Mouse (Mus musculus) yolk sac, embryonic 10.5 days (tissue): ENCODE data around the gene Rras.

Source experiments
- DNase-seq: peaks from one replicate; pipeline ENCODE4 v3.0.0-alpha.2; 2017; ENCODE audit warnings: low spot score

Gene Rras

DNA sequence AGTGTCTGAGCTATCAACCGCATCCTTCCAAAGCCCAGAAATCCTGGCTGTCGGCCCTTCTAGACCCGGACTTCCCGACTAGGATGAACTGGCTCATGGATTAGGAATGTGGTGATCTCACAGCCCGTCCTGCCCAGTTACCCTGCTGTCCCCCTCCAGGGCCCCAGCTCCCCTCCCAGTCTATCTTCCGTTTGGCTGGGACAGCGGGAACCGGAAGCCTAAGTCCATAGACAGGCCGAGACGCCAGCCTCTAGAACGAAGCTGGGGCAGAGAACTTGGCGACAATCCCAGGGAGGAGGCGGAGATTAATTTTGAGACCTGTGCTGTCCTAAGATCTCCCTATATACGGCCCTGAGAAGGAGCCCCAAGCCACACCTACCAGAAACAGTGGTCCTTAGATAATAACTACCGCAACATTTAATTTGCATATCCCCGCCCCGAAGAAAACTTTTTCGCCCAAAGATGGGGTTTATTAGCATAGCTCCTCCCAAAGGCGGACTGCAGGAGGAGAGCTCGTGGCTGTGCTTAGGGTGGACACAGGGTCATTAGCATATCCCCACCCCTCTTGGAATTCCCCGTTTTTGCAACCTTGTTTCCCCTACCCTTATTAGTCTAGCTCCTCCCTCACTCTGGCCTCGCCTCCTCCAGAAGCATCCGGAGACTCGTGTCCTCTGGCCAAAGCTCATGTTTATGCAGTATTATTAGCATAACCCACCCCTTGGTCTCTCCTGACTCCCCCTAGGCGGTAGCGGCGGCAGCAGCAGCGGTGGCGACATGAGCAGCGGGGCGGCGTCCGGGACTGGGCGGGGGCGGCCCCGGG, at the start of gene Rras:
TSS of gene Rras (plus strand) at position 720 of the 820 bp plus-strand sequence.
- peak; percentile 98 for DNase-seq

GRCm38 (mm10) chr7:44970231-44970691, 47.5 kb upstream of the Rras start:
- DNase-seq: peak; percentile 92

DNA sequence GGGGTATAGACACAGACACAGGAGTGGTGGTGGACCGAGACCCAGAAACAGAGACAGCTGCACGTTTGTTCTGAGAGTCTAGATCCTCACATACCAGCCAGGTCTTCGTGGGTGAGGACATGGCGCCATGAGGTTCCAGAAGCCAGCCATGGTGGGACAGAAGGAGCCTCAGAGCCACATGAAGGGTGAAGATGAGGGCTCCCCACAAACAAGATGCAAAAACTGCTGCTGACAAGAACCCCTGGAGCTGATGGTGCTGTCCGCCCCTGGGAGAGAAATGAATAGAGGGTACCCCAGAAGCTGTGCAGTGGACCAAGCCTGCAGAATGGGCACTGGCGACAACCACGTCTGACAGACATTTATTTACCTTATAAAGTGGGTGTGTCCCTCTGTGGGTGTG, 46.6 kb upstream of the Rras start:
- DNase-seq: no peak

DNA sequence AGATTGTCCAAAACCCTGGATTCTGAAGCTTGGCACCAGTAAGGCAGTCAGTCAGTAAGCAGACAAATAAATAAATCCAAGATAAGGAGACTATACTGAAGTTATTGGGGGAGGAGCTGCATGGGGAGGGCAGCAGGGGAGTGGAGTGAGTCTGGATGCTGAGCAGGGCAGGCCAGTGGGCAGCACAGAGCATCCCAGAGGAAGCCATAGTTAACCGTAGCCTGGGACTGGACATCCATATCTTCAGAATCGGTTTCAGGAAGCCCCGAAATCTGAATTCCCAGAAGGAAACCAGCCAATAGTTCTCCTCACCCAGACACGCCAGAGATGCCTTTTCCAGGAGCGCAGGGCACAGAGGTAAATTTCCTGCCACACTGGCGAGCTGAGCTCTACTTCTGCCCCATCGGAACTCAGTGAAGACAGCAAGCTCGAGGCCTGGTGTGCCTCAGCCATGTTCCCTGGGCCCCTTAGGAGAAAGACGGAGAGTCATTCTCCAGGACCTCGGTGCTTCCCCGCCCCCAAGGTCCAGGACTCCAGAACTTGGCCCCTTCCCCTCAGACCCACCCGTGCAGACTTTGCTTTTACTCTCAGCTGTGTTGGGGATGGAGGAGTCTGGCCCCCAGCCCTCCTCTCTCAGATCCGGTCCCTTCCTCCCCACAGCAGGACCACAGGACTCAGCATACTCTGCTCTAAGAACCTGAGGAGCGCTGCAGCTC, 44.2 kb upstream of the Rras start:
- DNase-seq: no peak

DNA sequence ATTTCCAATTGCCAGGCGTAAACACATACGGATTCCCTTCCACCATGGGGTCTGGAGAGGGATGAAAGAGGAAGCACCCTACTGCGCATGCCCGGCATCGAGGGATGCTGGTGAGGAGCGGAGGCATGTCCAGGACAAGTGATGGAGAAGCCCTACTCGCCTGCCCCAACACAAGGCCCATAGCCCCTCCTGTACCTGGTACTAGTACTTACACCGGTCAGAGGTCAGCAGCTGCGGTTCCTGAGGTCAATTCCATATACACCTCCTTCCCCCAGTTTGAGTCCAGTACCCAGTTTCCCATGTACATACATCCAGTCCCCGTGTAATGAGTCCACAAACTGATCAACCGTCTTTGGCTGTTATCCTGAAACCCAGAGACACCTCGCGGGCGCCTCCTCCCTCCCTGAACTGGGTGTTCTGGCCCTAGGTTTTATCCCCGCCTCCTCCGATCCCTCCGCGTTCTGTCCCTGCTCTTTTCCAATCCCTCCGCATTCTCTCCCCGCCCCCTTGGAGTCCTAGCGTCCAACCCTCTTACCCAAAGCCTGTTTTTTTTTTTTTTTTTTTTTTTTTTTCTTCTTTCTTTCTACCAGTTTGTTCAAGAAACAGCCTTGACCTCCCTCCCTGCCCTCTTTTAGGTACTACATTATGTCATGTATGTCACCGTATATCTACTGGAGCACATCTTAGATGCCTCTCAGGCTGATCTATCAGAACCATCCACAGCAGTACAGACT, 43.2 kb upstream of the Rras start, which contains the start of gene Cpt1c:
TSS of gene Cpt1c (minus strand) at position 469 of the 734 bp plus-strand sequence.
- DNase-seq: peak; percentile 81

DNA sequence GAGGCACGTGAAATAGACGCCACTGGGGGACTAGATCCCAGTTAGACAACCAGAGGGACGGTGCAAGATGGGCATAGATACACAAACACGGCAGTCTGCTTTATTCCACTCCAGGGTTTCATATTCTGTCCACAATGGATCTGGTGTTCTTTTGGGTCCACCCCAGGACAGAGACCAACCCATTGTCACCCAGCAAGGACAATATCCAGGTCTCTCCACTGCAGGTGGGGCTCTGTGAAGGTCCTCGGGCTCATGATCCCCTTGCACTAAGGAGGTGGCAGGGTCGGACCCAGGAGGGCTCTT, 42.7 kb upstream of the Rras start:
- no peak for DNase-seq

- DNase-seq: no peak
Measured at GRCm38 (mm10) chr7:44978300-44978699, 39.5 kb upstream of the Rras start.

DNA sequence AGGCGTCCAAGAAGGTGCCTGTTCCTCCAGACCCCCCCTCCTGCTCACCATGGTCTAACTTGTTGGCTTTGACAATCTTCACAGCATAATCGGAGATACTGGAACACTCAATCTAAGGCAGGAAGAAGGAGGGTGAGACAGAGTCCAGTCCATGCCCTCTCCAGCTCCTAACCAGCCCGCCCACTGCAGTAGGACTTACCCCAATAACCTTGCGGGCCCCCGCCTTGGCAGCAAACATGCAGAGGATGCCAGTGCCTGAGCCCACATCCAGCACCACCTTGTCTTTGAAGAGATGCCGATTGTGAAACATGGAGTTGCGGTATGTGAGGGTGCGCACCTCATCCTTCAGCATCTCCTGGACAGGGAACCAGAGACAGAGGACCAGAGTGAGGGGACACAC, 36.2 kb upstream of the Rras start:
- DNase-seq: no peak

- DNase-seq: peak; percentile 65
Measured at GRCm38 (mm10) chr7:44983085-44983484, 34.7 kb upstream of the Rras start.

GRCm38 (mm10) chr7:44983944-44984832, 33.6 kb upstream of the Rras start:
- no peak for DNase-seq

DNA sequence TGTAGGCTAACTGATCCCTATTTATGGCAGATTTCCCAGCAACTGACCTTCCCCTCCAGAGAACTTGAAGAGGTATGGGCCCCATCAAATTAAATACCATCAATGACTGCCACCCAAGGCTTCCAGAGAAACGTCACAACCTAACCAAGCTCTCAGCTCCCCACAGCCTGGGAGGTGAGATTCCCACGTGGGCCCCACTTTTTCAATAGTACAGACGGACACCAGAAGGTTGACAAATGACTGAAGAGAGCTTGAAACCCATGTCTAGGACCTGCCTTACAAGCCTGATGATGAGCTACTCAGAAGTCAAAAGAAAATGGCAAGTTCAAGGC, 33.0 kb upstream of the Rras start:
- no peak for DNase-seq

DNA sequence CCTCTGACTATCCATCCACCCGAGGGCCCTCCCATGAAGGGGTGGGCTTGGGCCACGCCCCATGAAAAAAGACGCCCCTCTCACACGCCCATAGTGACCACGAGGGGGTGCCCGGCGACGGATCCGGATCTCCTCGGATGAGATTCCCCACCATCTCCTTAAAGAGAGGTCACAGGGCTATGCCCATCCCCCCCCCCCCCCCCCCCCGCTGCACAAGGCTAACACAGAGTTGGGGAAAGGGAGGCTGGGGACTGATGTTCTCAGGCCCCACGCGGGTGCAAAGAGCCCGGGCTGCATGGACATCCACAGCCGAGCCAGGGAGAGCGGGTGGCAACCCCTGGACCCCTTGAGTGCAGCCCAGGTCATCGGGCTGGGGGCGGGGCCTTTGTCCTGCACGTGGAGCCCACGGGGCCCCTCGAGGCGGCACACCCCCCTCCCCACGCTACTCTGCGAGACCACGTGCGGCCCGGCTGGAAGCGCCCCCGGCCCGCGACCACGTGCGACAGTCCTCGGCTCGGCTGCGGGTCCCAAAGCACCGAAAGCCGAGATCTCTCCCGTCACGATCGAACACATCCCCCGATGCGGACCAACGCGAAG, 32.1 kb upstream of the Rras start:
- DNase-seq: peak; percentile 88

GRCm38 (mm10) chr7:44986192-44986878, 31.4 kb upstream of the Rras start, which contains the start of gene Prmt1:
Gene Prmt1, minus strand, starts transcription at chr7:44986568.
- peak; percentile 100 for DNase-seq

DNA sequence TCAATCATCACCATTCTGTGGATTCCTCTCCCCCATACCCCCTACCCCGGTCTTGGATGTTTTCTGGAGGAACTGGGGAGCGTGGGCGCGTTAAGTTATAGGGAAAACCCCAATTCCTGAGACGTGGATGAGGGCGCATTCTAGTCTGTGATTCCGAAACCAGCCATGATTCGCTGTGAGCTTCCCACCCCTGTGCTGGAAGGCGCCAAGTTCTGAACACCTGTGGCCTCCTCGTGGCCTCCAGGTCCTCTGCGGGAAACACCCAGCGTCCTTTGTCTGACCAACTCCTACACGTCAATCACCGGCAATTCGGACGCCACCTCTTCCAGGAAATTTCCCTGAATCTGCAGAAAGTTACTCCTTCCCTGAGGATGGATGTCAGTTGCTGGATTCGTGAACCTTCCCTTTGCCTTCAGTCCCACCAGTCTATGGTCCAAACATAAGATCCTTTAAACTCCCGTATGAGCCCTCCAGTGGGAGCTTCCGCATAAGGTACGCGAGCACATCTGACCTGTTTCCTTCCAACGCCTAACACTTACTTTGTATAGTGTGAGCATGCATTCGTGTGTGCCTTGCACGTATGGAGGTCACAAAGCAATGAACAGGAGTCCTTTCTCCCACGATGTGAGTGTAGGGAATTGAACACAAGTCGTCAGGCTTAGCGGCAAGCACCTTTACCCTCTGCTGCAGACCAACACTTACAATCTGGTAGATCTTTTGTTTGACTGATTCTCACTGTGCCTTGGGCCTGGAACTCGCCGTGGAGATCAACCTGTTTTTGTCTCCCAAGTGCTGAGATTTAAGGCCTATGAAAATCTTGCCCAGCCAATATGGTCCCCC, 30.7 kb upstream of the Rras start:
- DNase-seq: peak; percentile 90

DNA sequence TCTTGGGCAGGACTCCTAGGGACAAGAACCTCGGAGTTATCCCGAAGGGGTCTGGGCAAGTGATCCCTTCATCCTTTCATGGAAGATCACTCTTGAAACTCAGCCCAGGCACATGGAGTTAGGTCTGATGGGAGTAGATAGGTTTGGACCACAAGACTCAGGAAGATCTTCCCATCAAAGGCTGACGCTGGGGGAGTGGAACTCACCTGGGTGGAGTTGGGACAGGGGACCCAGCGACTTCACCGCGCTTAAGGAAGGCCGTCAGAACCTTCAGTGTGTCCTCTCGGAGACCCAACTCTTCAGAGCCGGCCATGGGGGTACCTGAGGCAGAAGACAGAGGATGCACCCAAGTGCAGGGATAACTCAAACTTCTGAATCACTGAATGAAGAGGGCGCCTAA, 21.1 kb upstream of the Rras start:
- DNase-seq: no peak

DNA sequence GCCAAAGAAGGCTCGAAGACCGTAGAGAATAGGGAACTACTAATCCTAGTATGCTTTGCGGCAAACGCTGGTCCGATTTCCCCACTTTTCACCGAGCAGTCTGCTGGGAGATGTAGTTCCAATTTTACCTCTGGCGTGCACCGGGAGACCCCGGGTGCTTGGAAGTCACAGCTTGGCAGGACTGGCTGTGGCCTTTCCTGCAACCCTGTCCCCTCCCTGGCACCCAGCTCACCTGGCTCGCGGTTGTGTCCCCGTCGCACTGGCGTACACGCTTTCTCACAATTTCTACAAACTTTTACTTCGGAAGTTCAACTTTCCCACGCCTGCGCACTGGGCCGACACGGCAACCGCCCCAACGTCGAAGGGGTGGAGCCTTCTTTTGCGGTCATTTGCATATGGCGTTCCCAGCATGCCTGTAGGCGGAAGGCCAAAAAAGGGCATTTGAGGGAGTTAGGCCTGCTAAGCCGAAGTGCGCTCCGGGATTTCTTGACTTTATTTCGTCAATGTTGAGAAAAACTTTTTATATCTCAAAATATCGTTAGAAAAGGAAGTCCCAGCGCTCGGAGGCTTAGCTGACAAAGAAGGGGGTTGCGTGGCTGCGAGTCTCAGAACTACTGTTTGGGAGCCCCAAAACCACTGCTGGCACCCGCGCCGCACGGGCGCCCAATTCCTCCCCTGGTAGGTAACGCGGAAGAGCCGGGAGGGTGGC, 20.4 kb upstream of the Rras start, which contains the start of gene Irf3:
TSS of gene Irf3 (plus strand) at position 418 of the 709 bp plus-strand sequence.
- DNase-seq: peak; percentile 97

- no peak for DNase-seq
Measured at GRCm38 (mm10) chr7:44997940-44998428, 19.8 kb upstream of the Rras start.

- DNase-seq: peak; percentile 57
Measured at GRCm38 (mm10) chr7:44998501-44998955, 19.2 kb upstream of the Rras start, which contains the start of gene Bcl2l12. Gene Bcl2l12, minus strand, starts transcription at chr7:44998712.

DNA sequence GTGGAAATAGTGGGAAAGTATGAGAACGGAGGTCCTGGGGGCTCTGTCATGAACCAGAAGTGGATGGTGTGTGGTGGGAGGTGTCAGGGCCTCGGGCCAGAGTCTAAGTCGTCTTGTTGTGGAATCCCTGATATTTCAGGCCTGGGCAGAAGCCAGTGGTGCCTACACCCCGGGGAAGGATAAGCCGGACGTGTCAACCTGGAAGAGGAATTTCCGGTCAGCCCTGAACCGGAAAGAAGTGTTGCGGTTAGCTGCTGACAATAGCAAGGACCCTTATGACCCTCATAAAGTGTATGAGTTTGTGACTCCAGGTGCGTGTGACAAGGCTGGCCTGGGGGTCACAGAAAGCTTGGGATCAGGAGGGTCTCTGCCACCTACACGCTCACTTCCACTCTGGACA, 18.0 kb upstream of the Rras start:
- DNase-seq: no peak
